Mouse (Mus musculus) hindbrain, embryonic 16.5 days (tissue): ENCODE measurements around the gene Lamtor4. TPM values are rescaled to one million over a fixed set of nuclear protein-coding genes. Genes with fewer than 3 reads are reported as not detected.
"Not testable (repeated sequence)": the region's sequence is repeated elsewhere in the genome, so short reads cannot be mapped to it uniquely, and the experiment has no call there.

Source experiments
- ATAC-seq: fragments of 200-750 bp; cut with Nextera tagmentation; 2 replicates; pipeline ENCODE4 v1.8.0; 2017; ENCODE audit warnings: moderate TSS enrichment, moderate library complexity
- H3K27ac ChIP-seq: fragments of 300-500 bp; sonication (generic); 2 replicates; pipeline ENCODE4 v1.5.1; 2014; ENCODE audit warnings: low read depth, mild to moderate bottlenecking, control low read depth, low read length, moderate library complexity
- H3K27me3 ChIP-seq: fragments of 300-500 bp; sonication (generic); replicated peaks from 2 replicates; pipeline ENCODE4 v1.6.1; 2014; ENCODE audit warnings: low read length; ENCODE audit not compliant: control insufficient read depth, insufficient read depth
- H3K36me3 ChIP-seq: fragments of 300-500 bp; sonication (generic); 2 replicates; pipeline ENCODE4 v1.6.1; 2014; ENCODE audit warnings: mild to moderate bottlenecking, low read length, moderate library complexity, mixed read lengths; ENCODE audit not compliant: control insufficient read depth, insufficient read depth
- H3K4me1 ChIP-seq: fragments of 300-500 bp; sonication (generic); 2 replicates; pipeline ENCODE4 v1.6.1; 2014; ENCODE audit warnings: low read depth, low read length; ENCODE audit not compliant: control insufficient read depth, insufficient read depth
- H3K4me2 ChIP-seq: fragments of 300-500 bp; sonication (generic); 2 replicates; pipeline ENCODE4 v1.6.1; 2014; ENCODE audit warnings: mild to moderate bottlenecking, low read length, control low read depth, moderate library complexity
- H3K4me3 ChIP-seq: fragments of 300-500 bp; sonication (generic); 2 replicates; pipeline ENCODE4 v1.5.1; 2014; ENCODE audit warnings: mild to moderate bottlenecking, low read length, control low read depth, moderate library complexity
- H3K9ac ChIP-seq: fragments of 300-500 bp; sonication (generic); 2 replicates; pipeline ENCODE4 v1.6.1; 2014; ENCODE audit warnings: low read depth, mild to moderate bottlenecking, control low read depth, low read length, moderate library complexity
- H3K9me3 ChIP-seq: fragments of 300-500 bp; sonication (generic); 2 replicates; pipeline ENCODE4 v1.6.1; 2014; ENCODE audit warnings: mild to moderate bottlenecking, low read length, moderate library complexity; ENCODE audit not compliant: control insufficient read depth
- WGBS: fragments of 180-500 bp; shearing (Covaris S2); extraction: QIAGEN DNeasy Blood & Tissue Kit; methylation state at CpG from one replicate; pipeline ENCODE4 v1.1.7; 2014; 5-methylcytosine and 5-hydroxymethylcytosine counted together
- polyA plus RNA-seq: library from polyadenylated mRNA; unstranded; fragments of >200 nt; fragmentation: Nextera tagmentation; extraction: Ambion mirVana; gene quantifications from 2 replicates; pipeline ENCODE4 v1.2.1, GENCODE M21; 2015

Lamtor4 gene
- 107 and 120 TPM in 2 replicates for polyA plus RNA-seq

DNA sequence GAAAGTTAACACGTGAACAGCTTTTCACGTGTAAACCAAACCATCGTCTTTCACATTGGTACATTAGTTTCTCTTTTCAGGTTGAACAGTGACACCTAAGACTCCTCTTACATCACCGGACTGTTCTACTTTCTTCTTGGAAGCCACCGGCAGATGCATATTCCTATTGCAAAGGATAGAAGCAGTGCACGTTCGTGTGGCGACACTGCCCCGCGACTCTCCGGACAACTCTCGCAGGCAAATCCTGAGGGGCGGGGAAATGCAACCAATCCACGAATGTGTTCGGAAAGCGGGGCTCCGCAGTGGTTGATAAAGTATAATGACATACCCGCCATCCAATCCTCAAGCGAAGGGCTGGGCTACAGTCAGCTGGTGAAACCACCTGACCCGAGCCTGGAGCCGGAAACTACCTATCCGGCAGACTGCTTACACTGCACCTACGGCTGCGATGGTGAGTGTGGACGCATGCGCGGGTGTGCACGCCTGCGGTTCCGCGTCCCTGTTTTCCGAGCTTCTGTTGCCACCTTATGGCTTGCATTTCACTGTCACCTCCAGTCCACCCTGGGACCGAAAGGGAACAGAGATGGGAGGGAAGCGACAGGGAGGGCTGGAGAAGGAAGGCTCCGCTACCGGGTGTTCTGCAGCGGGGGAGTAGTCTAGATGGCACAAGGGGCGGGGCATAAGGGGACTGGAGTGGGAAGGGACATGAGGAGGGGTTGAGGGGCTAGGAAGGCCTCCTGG lies at the start of gene Lamtor4:
Gene Lamtor4 (plus strand): TSS at position 130 of the 741 bp plus-strand sequence.
- peaks cover 12% of the 10 kb centered on the region for H3K4me1 ChIP-seq
- under 1% methylated on average over 38 of the region's 38 CpGs for WGBS
- H3K9ac ChIP-seq = peak within 1 kb of the TSS; percentile 78
- no peaks in the 10 kb centered on the region for H3K9me3 ChIP-seq
- H3K4me2 ChIP-seq = peak within 1 kb of the TSS; percentile 97
- H3K27me3 ChIP-seq = no peaks in the 10 kb centered on the region
- peak; percentile 100 for ATAC-seq
- H3K36me3 ChIP-seq = peaks cover 21% of the 10 kb centered on the region
- peak within 1 kb of the TSS; percentile 87 for H3K27ac ChIP-seq
- peak within 1 kb of the TSS; percentile 76 for H3K4me3 ChIP-seq

DNA sequence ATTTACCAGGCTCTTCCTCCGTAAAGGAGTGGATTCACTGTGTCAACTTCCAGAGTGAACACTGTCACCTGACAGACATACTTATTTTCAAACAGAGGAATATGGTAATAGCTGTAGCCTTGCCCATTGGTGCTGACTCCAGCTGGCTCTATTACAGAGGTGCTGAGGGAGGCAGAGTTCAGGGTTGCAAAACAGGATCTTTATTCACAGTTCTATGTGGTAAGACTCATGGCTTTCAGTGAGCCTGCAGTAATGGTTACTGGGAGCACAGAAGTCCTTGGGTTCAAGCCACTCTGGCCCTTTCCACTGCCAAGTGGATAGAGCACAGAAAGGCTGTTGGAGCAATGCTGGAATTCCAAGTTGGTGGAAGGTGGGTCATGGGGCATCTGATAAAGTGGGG lies 48.0 kb upstream of the Lamtor4 start:
- 86% methylated on average over 1 of the region's 1 CpGs for WGBS
- H3K9me3 ChIP-seq = no peaks in the 10 kb centered on the region
- no peak for ATAC-seq
- H3K4me3 ChIP-seq = no peak overlapping the region
- no peak overlapping the region for H3K27ac ChIP-seq
- H3K4me2 ChIP-seq = no peak overlapping the region
- H3K9ac ChIP-seq = no peak overlapping the region
- H3K27me3 ChIP-seq = no peaks in the 10 kb centered on the region
- no peaks in the 10 kb centered on the region for H3K4me1 ChIP-seq
- H3K36me3 ChIP-seq = no peaks in the 10 kb centered on the region

DNA sequence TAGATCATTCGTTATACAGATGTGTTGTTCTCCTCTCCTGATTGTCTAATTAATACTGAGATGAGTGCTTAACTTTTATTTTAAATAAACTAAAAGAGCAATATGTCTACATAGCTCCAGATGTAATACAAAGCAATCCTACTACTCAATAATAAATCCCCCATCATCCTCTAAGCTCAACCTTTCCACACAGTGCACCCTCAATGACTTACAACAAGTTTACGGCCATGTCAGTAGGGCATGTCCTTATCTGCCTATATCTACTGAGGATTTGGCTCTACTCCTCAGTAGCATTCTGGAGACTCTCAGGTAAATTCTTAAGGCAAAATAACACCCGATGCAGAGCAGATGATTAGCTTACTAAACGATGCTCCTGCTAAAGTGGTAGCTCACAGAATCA lies 47.4 kb upstream of the Lamtor4 start:
- Histone ChIP-seq H3K9me3 (no peaks in the 10 kb centered on the region), H3K4me3 (no peak overlapping the region), H3K4me1 (no peaks in the 10 kb centered on the region), H3K9ac (no peak overlapping the region), H3K36me3 (no peaks in the 10 kb centered on the region), H3K4me2 (no peak overlapping the region), H3K27ac (no peak overlapping the region), H3K27me3 (no peaks in the 10 kb centered on the region)
- 88% methylated on average over 4 of the region's 4 CpGs for WGBS
- ATAC-seq = no peak

DNA sequence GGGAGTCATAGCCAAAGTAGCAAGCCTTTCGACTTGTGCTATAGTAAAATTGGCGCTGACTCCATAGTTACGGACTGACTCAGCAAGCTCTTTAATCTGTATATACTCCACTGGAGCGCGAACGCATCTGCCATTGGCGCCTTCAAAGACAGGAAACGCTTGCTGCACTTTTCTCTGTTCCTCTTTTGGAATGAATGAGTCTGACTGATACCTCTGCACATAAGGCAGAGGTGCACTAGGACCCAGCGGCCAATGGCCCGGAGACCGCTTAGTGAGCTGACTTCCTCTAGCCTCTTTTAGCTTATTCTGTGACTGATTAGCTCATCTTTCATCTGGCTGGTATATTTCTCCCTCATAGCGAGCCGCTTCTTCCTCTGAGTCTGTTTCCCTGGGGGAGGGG lies 38.6 kb upstream of the Lamtor4 start:
- not testable (repeated sequence) for H3K4me3 ChIP-seq, H3K4me1 ChIP-seq, H3K36me3 ChIP-seq, H3K9me3 ChIP-seq, H3K27ac ChIP-seq, ATAC-seq, H3K9ac ChIP-seq, H3K4me2 ChIP-seq, H3K27me3 ChIP-seq
- 91% methylated on average over 13 of the region's 13 CpGs for WGBS

DNA sequence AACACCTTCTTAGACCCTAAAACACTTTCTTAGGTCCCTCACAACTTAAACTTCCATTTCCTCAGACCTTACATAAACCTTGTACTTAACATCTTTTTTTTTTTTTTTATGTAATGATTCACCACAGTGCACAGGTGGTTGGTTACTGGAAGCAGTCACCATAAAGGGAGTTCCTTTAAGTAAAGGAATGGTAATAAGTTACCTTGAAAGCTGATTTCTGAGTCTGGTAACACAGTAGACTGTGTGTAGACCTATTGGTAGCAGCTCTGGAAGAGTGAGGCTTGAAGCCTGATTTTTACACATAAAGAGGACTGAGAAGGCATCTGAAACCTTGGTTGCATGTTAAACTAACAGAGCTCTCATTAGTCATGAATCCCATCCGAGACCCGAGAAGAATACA lies 35.4 kb upstream of the Lamtor4 start:
- WGBS = 82% methylated on average over 2 of the region's 2 CpGs
- Histone ChIP-seq H3K27me3 (no peaks in the 10 kb centered on the region), H3K27ac (no peak overlapping the region), H3K4me2 (no peak overlapping the region), H3K9ac (no peak overlapping the region), H3K9me3 (no peaks in the 10 kb centered on the region), H3K4me1 (no peaks in the 10 kb centered on the region), H3K4me3 (no peak overlapping the region), H3K36me3 (no peaks in the 10 kb centered on the region)
- no peak for ATAC-seq

DNA sequence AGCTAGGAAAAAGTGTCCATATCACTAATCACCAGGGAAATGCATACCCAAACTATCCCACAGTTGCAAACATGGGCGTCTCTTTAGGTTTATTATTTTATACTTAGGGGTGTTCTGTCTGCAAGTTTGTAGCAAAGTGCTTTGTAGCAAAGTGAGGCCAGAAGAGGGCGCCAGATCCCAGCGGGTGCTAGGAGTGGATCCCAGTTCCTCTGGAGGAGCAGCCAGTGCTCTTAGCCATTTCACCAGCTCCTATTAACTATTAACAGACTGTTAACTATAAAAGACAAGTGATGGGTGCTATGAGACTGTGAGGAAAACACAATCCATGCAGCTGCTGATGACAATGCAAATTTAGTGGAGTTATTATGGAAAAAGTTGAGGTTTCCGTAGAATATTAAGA lies 33.2 kb upstream of the Lamtor4 start:
- Histone ChIP-seq H3K9me3 (no peaks in the 10 kb centered on the region), H3K4me1 (no peaks in the 10 kb centered on the region), H3K4me2 (no peak overlapping the region), H3K27me3 (no peaks in the 10 kb centered on the region), H3K4me3 (no peak overlapping the region), H3K27ac (no peak overlapping the region), H3K9ac (no peak overlapping the region), H3K36me3 (no peaks in the 10 kb centered on the region)
- ATAC-seq = no peak
- 23% methylated on average over 4 of the region's 4 CpGs for WGBS

DNA sequence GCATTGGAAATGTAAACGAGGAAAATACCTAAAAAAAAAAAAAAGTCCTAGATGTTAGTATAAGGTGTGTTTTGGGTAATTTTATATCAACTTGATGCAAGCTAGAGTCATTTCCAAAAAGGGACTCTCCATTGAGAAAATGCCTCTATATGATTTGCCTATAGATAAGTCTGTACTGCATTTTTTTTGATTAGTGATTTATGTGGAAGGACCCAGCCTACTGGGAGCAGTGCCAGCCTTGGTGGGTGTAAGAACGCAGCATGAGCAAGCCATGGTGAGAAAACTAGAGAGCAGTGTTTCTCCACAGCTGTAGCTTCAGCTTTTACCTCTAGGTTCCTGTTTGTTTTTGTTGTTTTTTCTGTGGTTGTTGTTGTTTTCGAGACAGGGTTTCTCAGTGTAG lies 32.0 kb upstream of the Lamtor4 start:
- Histone ChIP-seq H3K9ac (no peak overlapping the region), H3K9me3 (no peaks in the 10 kb centered on the region), H3K4me2 (no peak overlapping the region), H3K27ac (no peak overlapping the region), H3K4me3 (no peak overlapping the region), H3K27me3 (no peaks in the 10 kb centered on the region), H3K4me1 (no peaks in the 10 kb centered on the region), H3K36me3 (no peaks in the 10 kb centered on the region)
- 65% methylated on average over 3 of the region's 3 CpGs for WGBS
- ATAC-seq = no peak

DNA sequence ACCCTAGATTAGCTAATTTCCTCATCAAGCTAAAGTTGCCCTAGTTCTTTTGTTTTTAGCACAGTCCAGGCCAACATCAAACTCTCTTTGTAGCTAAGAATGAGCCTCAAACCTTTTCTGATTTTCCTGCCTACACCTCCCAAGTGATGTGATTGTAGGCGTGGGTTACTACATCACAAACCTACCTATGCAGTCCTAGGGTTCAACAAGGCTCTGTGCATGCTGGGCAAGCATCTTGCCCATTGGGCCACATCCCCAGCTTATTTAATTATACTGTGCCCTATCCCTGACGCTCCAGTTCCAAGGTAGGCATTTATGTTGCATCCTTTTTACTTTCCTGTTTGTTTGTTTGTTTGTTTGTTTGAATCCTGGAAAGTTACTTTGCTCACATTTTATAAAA lies 29.6 kb upstream of the Lamtor4 start, which contains the start of gene Nxpe5:
Gene Nxpe5 (plus strand): TSS at position 199 of the 400 bp plus-strand sequence.
- H3K9me3 ChIP-seq = no peaks in the 10 kb centered on the region
- no peaks in the 10 kb centered on the region for H3K36me3 ChIP-seq
- no peak within 1 kb of the TSS for H3K4me2 ChIP-seq
- no peak within 1 kb of the TSS for H3K9ac ChIP-seq
- H3K27ac ChIP-seq = no peak within 1 kb of the TSS
- no peaks in the 10 kb centered on the region for H3K27me3 ChIP-seq
- H3K4me1 ChIP-seq = no peaks in the 10 kb centered on the region
- 58% methylated on average over 2 of the region's 2 CpGs for WGBS
- no peak within 1 kb of the TSS for H3K4me3 ChIP-seq
- no peak for ATAC-seq

DNA sequence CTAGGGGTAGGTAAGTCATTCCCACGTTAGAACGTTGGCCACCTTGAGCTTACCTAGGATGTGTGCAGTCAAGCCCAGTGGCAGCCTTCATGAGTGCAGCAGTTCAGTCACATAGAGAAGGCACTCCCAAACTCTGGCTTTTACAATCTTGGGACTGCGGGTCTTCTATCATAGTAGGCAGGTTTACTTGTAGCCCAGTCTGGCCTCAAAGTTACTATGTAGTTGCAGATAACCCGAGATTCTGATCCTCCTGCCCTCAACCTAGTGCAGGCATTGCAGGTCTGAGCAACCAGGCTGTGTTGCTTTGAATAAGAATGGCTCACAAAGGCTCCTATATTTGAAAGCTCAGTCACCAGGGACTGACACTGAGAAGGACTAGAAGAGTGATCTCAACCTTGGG lies 28.8 kb upstream of the Lamtor4 start:
- 76% methylated on average over 4 of the region's 4 CpGs for WGBS
- ATAC-seq = no peak

More for the DNA sequence above, 28.8 kb upstream of the Lamtor4 start:
- Histone ChIP-seq H3K9ac (no peak overlapping the region), H3K4me2 (no peak overlapping the region), H3K4me1 (no peaks in the 10 kb centered on the region), H3K9me3 (no peaks in the 10 kb centered on the region), H3K27ac (no peak overlapping the region), H3K27me3 (no peaks in the 10 kb centered on the region), H3K4me3 (no peak overlapping the region), H3K36me3 (no peaks in the 10 kb centered on the region)
